7 mouse cellular contexts compared by ENCODE assay signal in genomic region chr2:30590909-30591308, GRCm38 (mm10). TPM values are rescaled to one million over a fixed set of nuclear protein-coding genes. Genes with fewer than 3 reads are reported as not detected.
DNase-seq lines count a peak whose midpoint lies in the region; ATAC-seq and TF ChIP-seq lines count a peak whose summit lies in the region.

No protein-coding gene starts in this region.

- no peak overlapping the region; the same call in 1 of the 2 replicates for H3K4me3 ChIP-seq in G1E (ENCODE audit: low read depth, low read length)
- peak overlapping the region; percentile 16; the same call in 1 of the 2 replicates for H3K4me3 ChIP-seq in heart, embryonic 13.5 days
- no peak overlapping the region for H3K4me3 ChIP-seq in kidney, postnatal 0 days (replicated peaks; ENCODE audit: low read depth, low read length)
- H3K4me3 ChIP-seq in lung, adult 2 months (replicated peaks; ENCODE audit: extremely low read depth, low read depth, low read length) = no peak overlapping the region
- no peak overlapping the region for H3K4me3 ChIP-seq in olfactory bulb, adult 2 months (ENCODE audit: insufficient read depth, low read depth, low read length)

- H3K36me3 ChIP-seq in G1E (replicated peaks) = no peaks in the 10 kb centered on the region
- H3K36me3 ChIP-seq in heart, embryonic 13.5 days = no peaks in the 10 kb centered on the region
- no peaks in the 10 kb centered on the region for H3K36me3 ChIP-seq in kidney, postnatal 0 days (ENCODE audit: insufficient read depth, low read length)

- TF ChIP-seq CTCF in G1E (IDR thresholded peaks at IDR 0.05; ENCODE audit: low read depth, low read length) = no peak
- no peak for TF ChIP-seq CTCF in kidney, postnatal 0 days (IDR thresholded peaks at IDR 0.05; ENCODE audit: low read depth)
- TF ChIP-seq CTCF in lung, adult 2 months (IDR thresholded peaks at IDR 0.05; ENCODE audit: insufficient read depth, low read length) = no peak
- no peak for TF ChIP-seq CTCF in olfactory bulb, adult 2 months (IDR thresholded peaks at IDR 0.05; ENCODE audit: insufficient read depth, low read depth, low read length)

- H3K27me3 ChIP-seq in G1E (ENCODE audit: insufficient read depth, low read length) = peaks cover 22% of the 10 kb centered on the region
- no peaks in the 10 kb centered on the region for H3K27me3 ChIP-seq in heart, embryonic 13.5 days (replicated peaks)
- no peaks in the 10 kb centered on the region for H3K27me3 ChIP-seq in kidney, postnatal 0 days (ENCODE audit: insufficient read depth, low read length)

- H3K9me3 ChIP-seq in G1E (replicated peaks) = no peaks in the 10 kb centered on the region
- no peaks in the 10 kb centered on the region for H3K9me3 ChIP-seq in heart, embryonic 13.5 days
- H3K9me3 ChIP-seq in kidney, postnatal 0 days (replicated peaks; ENCODE audit: low read length) = no peaks in the 10 kb centered on the region

- WGBS in heart, embryonic 13.5 days = 7% methylated on average over 3 of the region's 3 CpGs
- 7% methylated on average over 3 of the region's 3 CpGs for WGBS in kidney, postnatal 0 days
- 3% methylated on average over 3 of the region's 3 CpGs for WGBS in lung, adult 2 months
- 2% methylated on average over 3 of the region's 3 CpGs for WGBS in olfactory bulb, adult 2 months

- 0 out of 2 replicates have a peak, but pooled peaks have one; percentile 8 for TF ChIP-seq POLR2A in lung, adult 2 months (IDR thresholded peaks at IDR 0.05; ENCODE audit: borderline replicate concordance, extremely low read depth, low read depth, low read length)
- TF ChIP-seq POLR2A in olfactory bulb, adult 2 months (IDR thresholded peaks at IDR 0.05; ENCODE audit: insufficient read depth, low read depth, low read length) = no peak

- peak; percentile 51 to 56 for DNase-seq in B cell, adult 2 months
- DNase-seq in G1E (ENCODE audit: low spot score) = peak; percentile 79
- DNase-seq in cerebellum, postnatal 36 days = peak; percentile 43 to 57
- peak; percentile 95 for DNase-seq in kidney, postnatal 0 days (ENCODE audit: low spot score)
- DNase-seq in lung, adult 2 months = peak; percentile 41

- peak overlapping the region; percentile 63 for H3K4me2 ChIP-seq in heart, embryonic 13.5 days
- peak overlapping the region; percentile 33; the same call in 1 of the 2 replicates for H3K4me2 ChIP-seq in kidney, postnatal 0 days (ENCODE audit: low read length)

- 0 out of 2 replicates have a peak overlapping the region, but pooled peaks have one; percentile 12 for H3K9ac ChIP-seq in heart, embryonic 13.5 days
- no peak overlapping the region for H3K9ac ChIP-seq in kidney, postnatal 0 days (ENCODE audit: low read depth, low read length)

- H3K27ac ChIP-seq in heart, embryonic 13.5 days (replicated peaks) = peak overlapping the region; percentile 34
- peak overlapping the region; percentile 75 for H3K27ac ChIP-seq in kidney, postnatal 0 days
- peak overlapping the region; percentile 38; the same call in 1 of the 2 replicates for H3K27ac ChIP-seq in olfactory bulb, adult 2 months (ENCODE audit: insufficient read depth, low read depth, low read length)

- peaks cover 40% of the 10 kb centered on the region for H3K4me1 ChIP-seq in G1E (ENCODE audit: insufficient read depth, low read depth, low read length)
- H3K4me1 ChIP-seq in heart, embryonic 13.5 days = peaks cover 39% of the 10 kb centered on the region
- peaks cover 24% of the 10 kb centered on the region for H3K4me1 ChIP-seq in kidney, postnatal 0 days (replicated peaks; ENCODE audit: insufficient read depth, low read length)
- H3K4me1 ChIP-seq in lung, adult 2 months (ENCODE audit: control insufficient read depth, insufficient read depth, low read length) = peaks cover 33% of the 10 kb centered on the region
- H3K4me1 ChIP-seq in olfactory bulb, adult 2 months (ENCODE audit: control insufficient read depth, insufficient read depth, low read length) = peaks cover 39% of the 10 kb centered on the region

- ATAC-seq in G1E (ENCODE audit: extremely low read depth, insufficient number of reproducible peaks, low FRiP score, poor library complexity, severe bottlenecking) = peak; percentile 74
- peak; percentile 49; the same call in 1 of the 2 replicates for ATAC-seq in heart, embryonic 13.5 days (ENCODE audit: extremely low read depth, insufficient number of reproducible peaks, low FRiP score, low TSS enrichment)
- ATAC-seq in kidney, postnatal 0 days (replicated peaks; ENCODE audit: low FRiP score, low read depth) = peak; percentile 50; the same call in 1 of the 2 replicates

RNA-seq across cellular contexts. Expression of gene Cstad, which starts 3.9 kb away (rescaled TPM):
- total RNA-seq in G1E (2014; fragmentation: Nextera tagmentation) (1.3 TPM in 1 of 2 replicates, not detected in the other), G1E (2017) (0.76 and 1.6 TPM in 2 replicates)
- not detected in 2 replicates for polyA plus RNA-seq in G1E (2012)
- polyA plus RNA-seq in heart, embryonic 13.5 days (2015; fragmentation: Nextera tagmentation; extraction: Ambion mirVana) = 2.1 and 2.4 TPM in 2 replicates
- 2.1 and 2.7 TPM in 2 replicates for polyA plus RNA-seq in kidney, postnatal 0 days (2015; fragmentation: Nextera tagmentation; extraction: Ambion mirVana)
- 0.69 and 1.6 TPM in 2 replicates for polyA plus RNA-seq in lung, adult 2 months (2012; rRNA removed)
- polyA plus RNA-seq in olfactory bulb, adult 2 months (2012; ENCODE audit: insufficient read depth, insufficient read length, low replicate concordance, missing spikeins) = not detected in 2 replicates

Comparison
In these comparisons a context has a peak if more than half of its experiments do, and no peak if none do; other contexts are left out.
1. DNase-seq: peak in every context shown above with its lines; median percentile 95 in kidney, postnatal 0 days; 79 in G1E; 54 in B cell, adult 2 months; 50 in cerebellum, postnatal 36 days; 41 in lung, adult 2 months.